Mouse (Mus musculus) layer of hippocampus, adult 2 months (tissue): Measurements from ENCODE around the gene C1qtnf2. TPM values are rescaled to one million over a fixed set of nuclear protein-coding genes. Genes with fewer than 3 reads are reported as not detected.
A peak's percentile ranks its signal among the peaks of the same experiment; 100 is the strongest.

Experiments used
- DNase-seq, 2 experiments: peaks; one replicate each; pipeline ENCODE4 v3.0.0; 2022; ENCODE audit warnings: low spot score in 2 of 2
- H3K27ac ChIP-seq: fragments of 200-600 bp; 2 replicates; pipeline ENCODE4 v1.8.1; 2022
- H3K4me3 ChIP-seq: fragments of 200-600 bp; 2 replicates; pipeline ENCODE4 v1.8.1; 2022; ENCODE audit warnings: mild to moderate bottlenecking
- CTCF ChIP-seq: fragments of 200-600 bp; conservative IDR thresholded peaks from 2 replicates; pipeline ENCODE4 v1.8.1; 2022; ENCODE audit warnings: antibody characterized with exemption, mild to moderate bottlenecking, moderate library complexity
- total RNA-seq, 2 experiments: library from RNA; stranded (reverse); gene quantifications; 2 replicates each; pipeline ENCODE4 v1.2.3; 2021

The C1qtnf2 gene
- total RNA-seq, 2 experiments from 2014 or later, result 1.3 to 1.4 TPM

GRCm38 (mm10) chr11:43528078-43528682, 54.1 kb downstream of the C1qtnf2 start:
- Histone ChIP-seq H3K27ac (peak overlapping the region; percentile 96), H3K4me3 (peak overlapping the region; percentile 90)
- DNase-seq, result peak in 1 of 2 experiments; percentile 13
- TF ChIP-seq CTCF, result peak; percentile 65

- DNase-seq, result peak; percentile 54 to 72
- peak within 1 kb of the TSS; percentile 90 for H3K4me3 ChIP-seq
- peak within 1 kb of the TSS; percentile 96 for H3K27ac ChIP-seq
- peak; percentile 53 for TF ChIP-seq CTCF
These were observed 54.8 kb downstream of the C1qtnf2 start, which contains the start of gene Ccnjl for GRCm38 (mm10) chr11:43528683-43529499. TSS of gene Ccnjl (plus strand) at chr11:43528784.

- peak overlapping the region; percentile 96; the same call in 1 of the 2 replicates for H3K27ac ChIP-seq
- H3K4me3 ChIP-seq, result peak overlapping the region; percentile 90
- no peak for DNase-seq
- no peak for TF ChIP-seq CTCF
These were observed 56.0 kb downstream of the C1qtnf2 start for GRCm38 (mm10) chr11:43530043-43530442.

GRCm38 (mm10) chr11:43531619-43532018, 57.5 kb downstream of the C1qtnf2 start:
- Histone ChIP-seq H3K27ac (peak overlapping the region; percentile 76), H3K4me3 (no peak overlapping the region)
- peak; percentile 74 for TF ChIP-seq CTCF
- peak in 1 of 2 experiments; percentile 9 for DNase-seq

- no peak for DNase-seq
- Histone ChIP-seq H3K4me3 (no peak overlapping the region), H3K27ac (no peak overlapping the region)
- no peak for TF ChIP-seq CTCF
These were observed 63.0 kb downstream of the C1qtnf2 start for GRCm38 (mm10) chr11:43537074-43537473.

- no peak for DNase-seq
- TF ChIP-seq CTCF, result no peak
- H3K4me3 ChIP-seq, result no peak overlapping the region
- H3K27ac ChIP-seq, result no peak overlapping the region
These were observed 65.8 kb downstream of the C1qtnf2 start for GRCm38 (mm10) chr11:43539863-43540262.

Other genes with a start within 250 kb of the C1qtnf2 start
- 10 to 100 TPM; 23.5 to 28.6 TPM for gene Pttg1, start 48.0 kb upstream of the C1qtnf2 start, total RNA-seq
- gene Slu7, start 40.5 kb upstream of the C1qtnf2 start, total RNA-seq, result 10 to 100 TPM; 54.2 to 54.9 TPM
- gene Ccnjl, start 54.5 kb downstream of the C1qtnf2 start, total RNA-seq, result 10 to 100 TPM; 10.8 to 15.5 TPM
- gene 4933415A04Rik, start 112.8 kb downstream of the C1qtnf2 start, total RNA-seq, result 1 to 10 TPM; 1.9 to 2.4 TPM
- not detected for gene Fabp6, start 127.3 kb downstream of the C1qtnf2 start, total RNA-seq
- gene Pwwp2a, start 207.7 kb downstream of the C1qtnf2 start, total RNA-seq, result 10 to 100 TPM; 72.4 to 77.3 TPM